Mouse (Mus musculus) bone marrow, adult 2 months (tissue): Measurements from ENCODE around the gene Armh4.

Source experiments
- CTCF ChIP-seq: fragments of 200-500 bp; IDR thresholded peaks from 2 replicates; pipeline ENCODE4 v1.5.1; 2011; ENCODE audit warnings: low read length, control low read depth; ENCODE audit not compliant: control insufficient read depth, insufficient read depth
- POLR2A ChIP-seq: fragments of 200-500 bp; IDR thresholded peaks from 2 replicates; pipeline ENCODE4 v1.6.1; 2011; ENCODE audit warnings: low read depth, mild to moderate bottlenecking, control low read depth, low read length, borderline replicate concordance; ENCODE audit not compliant: control insufficient read depth

DNA sequence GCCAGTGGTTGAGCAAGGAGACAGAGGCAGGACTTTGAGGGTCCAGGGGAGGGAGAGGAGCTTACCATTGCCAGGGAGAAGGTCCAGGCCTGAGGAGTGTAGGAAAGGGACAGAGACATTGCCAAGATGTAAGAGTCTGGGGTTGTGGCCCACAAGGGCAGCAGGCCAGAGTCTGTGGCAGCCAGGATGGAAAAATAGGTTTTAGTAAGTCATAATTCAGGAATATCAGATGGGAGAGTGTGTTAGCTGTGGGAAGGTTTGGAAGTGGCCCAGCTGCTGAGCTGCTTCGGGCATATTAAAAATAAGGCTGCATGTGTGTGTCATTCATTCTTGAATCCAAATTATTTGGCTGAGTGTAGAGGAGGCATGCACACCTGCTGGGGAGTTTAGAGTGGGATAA is 11.4 kb downstream of the Armh4 start:
- TF ChIP-seq POLR2A (no peak), CTCF (no peak)
